Mouse (Mus musculus) olfactory bulb, adult 2 months (tissue): ENCODE results near the gene Gpr155. TPM values are rescaled to one million over a fixed set of nuclear protein-coding genes. Genes with fewer than 3 reads are reported as not detected.

Experiments used
- H3K27ac ChIP-seq: fragments of 200-500 bp; 2 replicates; pipeline ENCODE4 v1.5.1; 2012; ENCODE audit warnings: low read depth, low read length; ENCODE audit not compliant: insufficient read depth
- H3K4me1 ChIP-seq: fragments of 200-500 bp; 2 replicates; pipeline ENCODE4 v1.6.1; 2012; ENCODE audit warnings: low read length; ENCODE audit not compliant: control insufficient read depth, insufficient read depth
- H3K4me3 ChIP-seq: fragments of 200-500 bp; 2 replicates; pipeline ENCODE4 v1.5.1; 2012; ENCODE audit warnings: mild to moderate bottlenecking, low read depth, low read length, moderate library complexity; ENCODE audit not compliant: insufficient read depth
- CTCF ChIP-seq: fragments of 200-500 bp; IDR thresholded peaks from 2 replicates; pipeline ENCODE4 v1.5.1; 2012; ENCODE audit warnings: low read depth, mild to moderate bottlenecking, low read length, moderate library complexity; ENCODE audit not compliant: insufficient read depth
- POLR2A ChIP-seq: fragments of 200-500 bp; IDR thresholded peaks from 2 replicates; pipeline ENCODE4 v1.6.1; 2012; ENCODE audit warnings: mild to moderate bottlenecking, low read depth, low read length, moderate library complexity; ENCODE audit not compliant: insufficient read depth
- WGBS: fragments of 180-500 bp; shearing (Covaris S2); methylation state at CpG from one replicate; pipeline ENCODE4 v1.1.7; 2018; 5-methylcytosine and 5-hydroxymethylcytosine counted together
- polyA plus RNA-seq: library from polyadenylated mRNA; stranded (reverse); fragments of >200 nt; gene quantifications from 2 replicates; pipeline ENCODE4 v1.2.4, GENCODE M21; 2012; ENCODE audit warnings: low replicate concordance; ENCODE audit not compliant: missing spikeins, insufficient read depth, insufficient read length

Gpr155 gene
- polyA plus RNA-seq, 1 experiment = not detected

- H3K27ac ChIP-seq = no peak overlapping the region
- no peaks in the 10 kb centered on the region for H3K4me1 ChIP-seq
- TF ChIP-seq CTCF = no peak
- TF ChIP-seq POLR2A = no peak
- H3K4me3 ChIP-seq = no peak overlapping the region
- 77% methylated on average over 7 of the region's 7 CpGs for WGBS
Measured at GRCm38 (mm10) chr2:73298154-73298553, 88.2 kb downstream of the Gpr155 start.

- WGBS = 85% methylated on average over 7 of the region's 7 CpGs
- peaks cover 2% of the 10 kb centered on the region for H3K4me1 ChIP-seq
- no peak overlapping the region for H3K27ac ChIP-seq
- no peak for TF ChIP-seq CTCF
- TF ChIP-seq POLR2A = no peak
- H3K4me3 ChIP-seq = no peak overlapping the region
Measured at GRCm38 (mm10) chr2:73295023-73295422, 91.3 kb downstream of the Gpr155 start.

Other genes starting within 250 kb of the Gpr155 start
- gene Ola1, start 167.6 kb downstream of the Gpr155 start, polyA plus RNA-seq = 370 TPM in 1 of 2 replicates, not detected in the other
- not detected in 2 replicates for gene Sp9, start 114.6 kb downstream of the Gpr155 start, polyA plus RNA-seq
- not detected in 2 replicates for gene Scrn3, start 74.0 kb downstream of the Gpr155 start, polyA plus RNA-seq
- not detected in 2 replicates for gene Cir1, start 73.9 kb downstream of the Gpr155 start, polyA plus RNA-seq
- not detected in 2 replicates for gene Wipf1, start 143.2 kb upstream of the Gpr155 start, polyA plus RNA-seq
- gene Chrna1, start 193.8 kb upstream of the Gpr155 start, polyA plus RNA-seq = not detected in 2 replicates